Mouse (Mus musculus) layer of hippocampus, adult 6 months (tissue): ENCODE measurements around the gene Rnf34. TPM values are rescaled to one million over a fixed set of nuclear protein-coding genes. Genes with fewer than 3 reads are reported as not detected.

Source experiments
- long read RNA-seq, 2 experiments: library from polyadenylated mRNA; unstranded; transcript quantifications; one replicate each; pipeline ENCODE4 v2.0.0; 2019 to 2020
- polyA plus RNA-seq: library from polyadenylated mRNA; unstranded; fragments of <200 nt; fragmentation: Nextera tagmentation; gene quantifications from 2 replicates; pipeline ENCODE4 v1.2.3, GENCODE M21; 2021

Rnf34 gene
- 25.0 and 25.5 TPM in 2 replicates for polyA plus RNA-seq
- long read RNA-seq, experiment 1, full-length matches to known transcripts: 111 of 127 reads
- long read RNA-seq, experiment 1, partial matches to known transcripts: 13 of 127 reads
- long read RNA-seq, experiment 1, other reads (novel, unspliced or antisense): 3 of 127 reads
- long read RNA-seq, experiment 2, full-length matches to known transcripts: 399 of 431 reads
- long read RNA-seq, experiment 2, partial matches to known transcripts: 19 of 431 reads
- long read RNA-seq, experiment 2, other reads (novel, unspliced or antisense): 13 of 431 reads

GRCm38 (mm10) chr5:122849521-122850318, at the start of gene Rnf34:
Rnf34 (plus strand) TSS chr5:122850048.

GRCm38 (mm10) chr5:122820777-122821523, 28.9 kb upstream of the Rnf34 start, which contains the start of gene Anapc5:
Anapc5 (minus strand) TSS chr5:122821339.

Other genes starting within 250 kb of the Rnf34 start
- gene Ift81, start 235.5 kb upstream of the Rnf34 start, polyA plus RNA-seq: 19.9 and 21.9 TPM in 2 replicates
- gene P2rx7, start 206.1 kb upstream of the Rnf34 start, polyA plus RNA-seq: 6.7 and 7.8 TPM in 2 replicates
- gene P2rx4, start 142.5 kb upstream of the Rnf34 start, polyA plus RNA-seq: 17.9 and 18.6 TPM in 2 replicates
- 42.7 and 45.1 TPM in 2 replicates for gene Camkk2, start 70.6 kb upstream of the Rnf34 start, polyA plus RNA-seq
- gene Anapc5, start 28.7 kb upstream of the Rnf34 start, polyA plus RNA-seq: 113 and 119 TPM in 2 replicates
- gene Kdm2b, start 139.8 kb downstream of the Rnf34 start, polyA plus RNA-seq: 5.6 and 6.3 TPM in 2 replicates
- gene Orai1, start 165.0 kb downstream of the Rnf34 start, polyA plus RNA-seq: 3.6 and 4.5 TPM in 2 replicates
- gene Morn3, start 197.0 kb downstream of the Rnf34 start, polyA plus RNA-seq: 3.0 and 3.4 TPM in 2 replicates
- 6.7 and 6.8 TPM in 2 replicates for gene Tmem120b, start 218.4 kb downstream of the Rnf34 start, polyA plus RNA-seq